Mouse (Mus musculus) cerebellum, adult 8-10 months (tissue): ENCODE results near the gene Xpnpep3.

Experiments
- DNase-seq: peaks from one replicate; pipeline ENCODE4 v3.0.0; 2022

Xpnpep3 gene

GRCm38 (mm10) chr15:81482966-81483365 lies 83.0 kb downstream of the Xpnpep3 start:
- no peak for DNase-seq

- no peak for DNase-seq
Observed at GRCm38 (mm10) chr15:81483691-81484090, 83.8 kb downstream of the Xpnpep3 start.

- no peak for DNase-seq
Observed at GRCm38 (mm10) chr15:81485483-81485882, 85.5 kb downstream of the Xpnpep3 start.

GRCm38 (mm10) chr15:81503466-81503865 lies 103.5 kb downstream of the Xpnpep3 start:
- no peak for DNase-seq

GRCm38 (mm10) chr15:81503995-81504394 lies 104.1 kb downstream of the Xpnpep3 start:
- DNase-seq, result no peak
